Mouse (Mus musculus) forebrain, postnatal 0 days (tissue): ENCODE measurements around the gene Bricd5. TPM values are rescaled to one million over a fixed set of nuclear protein-coding genes. Genes with fewer than 3 reads are reported as not detected.

Experiments used
- ATAC-seq: fragments of 200-750 bp; cut with Nextera tagmentation; 2 replicates; pipeline ENCODE4 v1.8.0; 2017; ENCODE audit warnings: mild to moderate bottlenecking, moderate library complexity
- DNase-seq: peaks from one replicate; pipeline ENCODE4 v3.0.0-alpha.2; 2015
- H3K27ac ChIP-seq: fragments of 300-500 bp; sonication (generic); 2 replicates; pipeline ENCODE4 v1.5.1; 2014; ENCODE audit warnings: low read depth, mild to moderate bottlenecking, antibody characterized with exemption, low read length, moderate library complexity, mixed read lengths
- H3K27me3 ChIP-seq: fragments of 300-500 bp; sonication (generic); 2 replicates; pipeline ENCODE4 v1.6.1; 2014; ENCODE audit warnings: mild to moderate bottlenecking, low read length, mixed read lengths; ENCODE audit not compliant: insufficient read depth
- H3K36me3 ChIP-seq: fragments of 300-500 bp; sonication (generic); 2 replicates; pipeline ENCODE4 v1.6.1; 2014; ENCODE audit warnings: mild to moderate bottlenecking, moderate library complexity; ENCODE audit not compliant: insufficient read depth
- H3K4me1 ChIP-seq: fragments of 300-500 bp; sonication (generic); 2 replicates; pipeline ENCODE4 v1.6.1; 2014; ENCODE audit warnings: antibody characterized with exemption; ENCODE audit not compliant: insufficient read depth
- H3K4me2 ChIP-seq: fragments of 300-500 bp; sonication (generic); 2 replicates; pipeline ENCODE4 v1.6.1; 2014; ENCODE audit warnings: low read depth, mild to moderate bottlenecking, moderate library complexity
- H3K4me3 ChIP-seq: fragments of 300-500 bp; sonication (generic); 2 replicates; pipeline ENCODE4 v1.5.1; 2014; ENCODE audit warnings: low read depth, low read length, mixed read lengths
- H3K9ac ChIP-seq: fragments of 300-500 bp; sonication (generic); 2 replicates; pipeline ENCODE4 v1.6.1; 2014; ENCODE audit warnings: mild to moderate bottlenecking
- H3K9me3 ChIP-seq: fragments of 300-500 bp; sonication (generic); 2 replicates; pipeline ENCODE4 v1.6.1; 2016; ENCODE audit warnings: low read length
- CTCF ChIP-seq: sonication (generic); IDR thresholded peaks from 2 replicates; pipeline ENCODE4 v1.5.1; 2016; ENCODE audit warnings: antibody characterized with exemption, control low read depth, low read depth
- WGBS: fragments of 180-500 bp; shearing (Covaris S2); extraction: QIAGEN DNeasy Blood & Tissue Kit; methylation state at CpG from one replicate; pipeline ENCODE4 v1.1.7; 2014; 5-methylcytosine and 5-hydroxymethylcytosine counted together
- polyA plus RNA-seq: library from polyadenylated mRNA; unstranded; fragments of >200 nt; fragmentation: Nextera tagmentation; extraction: Ambion mirVana; gene quantifications from 2 replicates; pipeline ENCODE4 v1.2.1, GENCODE M21; 2015
- total RNA-seq: library from RNA; depleted of rRNA; stranded (reverse); fragments of >200 nt; gene quantifications from 2 replicates; pipeline ENCODE4 v1.2.3, GENCODE M21; 2014

Gene Bricd5
- total and polyA plus RNA-seq, 2 experiments from 2014 or later, result 1.2 to 1.6 TPM

- Histone ChIP-seq H3K36me3 (peaks cover 37% of the 10 kb centered on the region), H3K27ac (no peak overlapping the region), H3K4me3 (peak overlapping the region; percentile 78), H3K9ac (peak overlapping the region; percentile 74), H3K9me3 (no peaks in the 10 kb centered on the region), H3K4me2 (peak overlapping the region; percentile 57), H3K27me3 (no peaks in the 10 kb centered on the region), H3K4me1 (peaks cover 8% of the 10 kb centered on the region; the same call in 1 of the 2 replicates)
- ATAC-seq, result no peak
- WGBS, result 48% methylated on average over 11 of the region's 11 CpGs
- no peak for DNase-seq
- TF ChIP-seq CTCF, result no peak
Observed at GRCm38 (mm10) chr17:24477985-24478600, 4.4 kb downstream of the Bricd5 start.

- no peaks in the 10 kb centered on the region for H3K9me3 ChIP-seq
- peak within 1 kb of the TSS; percentile 95 for H3K27ac ChIP-seq
- peak within 1 kb of the TSS; percentile 78 for H3K4me3 ChIP-seq
- DNase-seq (peak; percentile 98), ATAC-seq (peak; percentile 96)
- 2% methylated on average over 48 of the region's 48 CpGs for WGBS
- peak within 1 kb of the TSS; percentile 74 for H3K9ac ChIP-seq
- H3K4me1 ChIP-seq, result peaks cover 8% of the 10 kb centered on the region; the same call in 1 of the 2 replicates
- peaks cover 35% of the 10 kb centered on the region for H3K36me3 ChIP-seq
- peak within 1 kb of the TSS; percentile 57 for H3K4me2 ChIP-seq
- H3K27me3 ChIP-seq, result no peaks in the 10 kb centered on the region
- TF ChIP-seq CTCF, result peak; percentile 92
Observed at GRCm38 (mm10) chr17:24478663-24479380, 5.1 kb downstream of the Bricd5 start, which contains the start of gene Mlst8. Gene Mlst8, minus strand, starts transcription at chr17:24479078.

DNA sequence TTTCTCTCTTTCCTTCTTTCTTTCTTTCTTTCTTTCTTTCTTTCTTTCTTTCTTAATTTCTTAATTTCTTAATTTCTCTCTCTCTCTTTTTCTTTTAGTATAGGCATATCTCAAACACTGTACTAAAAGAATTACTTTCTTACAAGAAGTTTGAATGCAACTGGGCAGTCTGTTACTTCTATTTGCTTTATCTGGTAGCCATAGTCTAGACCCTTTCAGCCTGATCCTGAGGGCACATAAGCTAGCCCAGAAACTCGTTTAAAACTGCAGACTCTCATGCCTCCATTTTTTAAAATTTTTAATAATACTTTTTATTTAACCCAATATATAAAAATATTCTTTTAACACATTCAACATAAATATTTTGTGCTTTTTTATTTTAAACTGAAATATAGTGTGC is 5.7 kb downstream of the Bricd5 start:
- Histone ChIP-seq H3K9me3 (no peaks in the 10 kb centered on the region), H3K9ac (peak overlapping the region; percentile 74; the same call in 1 of the 2 replicates), H3K27ac (no peak overlapping the region), H3K36me3 (peaks cover 29% of the 10 kb centered on the region), H3K27me3 (no peaks in the 10 kb centered on the region), H3K4me2 (no peak overlapping the region; the same call in 1 of the 2 replicates), H3K4me3 (peak overlapping the region; percentile 78), H3K4me1 (peaks cover 8% of the 10 kb centered on the region; the same call in 1 of the 2 replicates)
- WGBS, result 13% methylated on average over 1 of the region's 1 CpGs
- DNase-seq (no peak), ATAC-seq (no peak)
- TF ChIP-seq CTCF, result no peak

- Histone ChIP-seq H3K27ac (no peak overlapping the region), H3K4me1 (peaks cover 8% of the 10 kb centered on the region; the same call in 1 of the 2 replicates), H3K4me3 (no peak overlapping the region), H3K4me2 (no peak overlapping the region), H3K36me3 (peaks cover 20% of the 10 kb centered on the region), H3K9ac (no peak overlapping the region), H3K9me3 (no peaks in the 10 kb centered on the region), H3K27me3 (no peaks in the 10 kb centered on the region)
- 43% methylated on average over 3 of the region's 3 CpGs for WGBS
- DNase-seq (no peak), ATAC-seq (no peak)
- TF ChIP-seq CTCF, result peak; percentile 41
Observed at GRCm38 (mm10) chr17:24480201-24480826, 6.6 kb downstream of the Bricd5 start.

GRCm38 (mm10) chr17:24481027-24481815 is 7.5 kb downstream of the Bricd5 start:
- no peak for TF ChIP-seq CTCF
- WGBS, result 93% methylated on average over 20 of the region's 20 CpGs
- no peaks in the 10 kb centered on the region for H3K9me3 ChIP-seq
- no peak overlapping the region for H3K4me2 ChIP-seq
- ATAC-seq, result no peak
- H3K4me3 ChIP-seq, result no peak overlapping the region
- peaks cover 8% of the 10 kb centered on the region; the same call in 1 of the 2 replicates for H3K4me1 ChIP-seq
- DNase-seq, result no peak
- peaks cover 11% of the 10 kb centered on the region for H3K36me3 ChIP-seq
- no peak overlapping the region for H3K9ac ChIP-seq
- H3K27ac ChIP-seq, result no peak overlapping the region
- H3K27me3 ChIP-seq, result no peaks in the 10 kb centered on the region

- H3K4me2 ChIP-seq, result no peak overlapping the region
- H3K4me1 ChIP-seq, result peaks cover 8% of the 10 kb centered on the region; the same call in 1 of the 2 replicates
- no peaks in the 10 kb centered on the region for H3K36me3 ChIP-seq
- ATAC-seq, result no peak
- TF ChIP-seq CTCF, result no peak
- DNase-seq, result no peak
- no peaks in the 10 kb centered on the region for H3K27me3 ChIP-seq
- no peak overlapping the region for H3K9ac ChIP-seq
- 93% methylated on average over 3 of the region's 3 CpGs for WGBS
- no peak overlapping the region for H3K4me3 ChIP-seq
- H3K27ac ChIP-seq, result no peak overlapping the region
- no peaks in the 10 kb centered on the region for H3K9me3 ChIP-seq
Observed at GRCm38 (mm10) chr17:24483495-24483894, 9.8 kb downstream of the Bricd5 start.
